Mouse (Mus musculus) retina, postnatal 1 day (tissue): ENCODE measurements around the gene Prkrip1.
"Not testable (repeated sequence)": the region's sequence is repeated elsewhere in the genome, so short reads cannot be mapped to it uniquely, and the experiment has no call there.

ENCODE experiments used
- DNase-seq: peaks from one replicate; pipeline ENCODE4 v3.0.0-alpha.2; 2012

The Prkrip1 gene

GRCm38 (mm10) chr5:136160084-136160483 lies 38.7 kb downstream of the Prkrip1 start:
- not testable (repeated sequence) for DNase-seq

DNA sequence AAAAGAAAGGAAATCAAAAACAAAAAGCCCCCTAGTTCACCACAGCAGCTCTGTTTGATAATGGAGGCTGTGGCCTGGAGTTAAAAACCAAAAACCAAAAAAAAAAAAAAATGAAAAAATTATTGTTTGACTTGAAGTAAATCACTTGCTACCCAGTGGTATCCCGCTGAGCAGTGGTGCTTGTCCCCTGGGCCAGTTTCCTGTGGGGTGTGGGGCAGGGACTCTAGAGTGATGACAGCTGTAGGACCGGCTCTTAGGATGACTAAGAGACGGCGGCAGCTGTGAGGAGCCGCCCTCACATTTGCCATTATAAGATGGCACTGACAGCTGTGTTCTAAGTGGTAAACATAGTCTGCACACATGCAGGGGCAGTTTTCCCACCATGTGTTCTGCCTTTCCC lies 43.4 kb downstream of the Prkrip1 start:
- DNase-seq: no peak

- DNase-seq: no peak
These were observed 46.4 kb downstream of the Prkrip1 start for GRCm38 (mm10) chr5:136152365-136152764.

DNA sequence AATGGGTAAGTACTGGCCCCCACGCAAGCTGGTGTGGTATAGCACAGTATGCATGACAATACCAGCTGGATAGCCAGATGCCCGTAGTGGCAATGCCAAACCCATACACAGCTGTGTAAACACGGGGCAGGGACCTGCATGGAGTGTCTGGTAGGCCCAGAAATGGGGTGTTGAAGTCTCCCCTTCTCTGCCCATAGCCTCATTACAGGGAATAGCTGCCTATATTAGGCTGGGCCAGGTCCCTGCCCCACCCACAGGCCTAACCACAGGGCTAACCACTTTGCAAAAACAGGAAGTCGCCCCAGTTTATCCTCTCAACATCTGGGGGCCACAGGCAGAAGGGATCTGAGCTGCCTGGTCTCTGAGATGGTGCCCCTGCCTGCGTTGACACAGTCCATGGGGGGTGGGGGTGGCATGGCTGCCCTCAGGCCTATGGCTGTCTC lies 49.6 kb downstream of the Prkrip1 start:
- not testable (repeated sequence) for DNase-seq

DNA sequence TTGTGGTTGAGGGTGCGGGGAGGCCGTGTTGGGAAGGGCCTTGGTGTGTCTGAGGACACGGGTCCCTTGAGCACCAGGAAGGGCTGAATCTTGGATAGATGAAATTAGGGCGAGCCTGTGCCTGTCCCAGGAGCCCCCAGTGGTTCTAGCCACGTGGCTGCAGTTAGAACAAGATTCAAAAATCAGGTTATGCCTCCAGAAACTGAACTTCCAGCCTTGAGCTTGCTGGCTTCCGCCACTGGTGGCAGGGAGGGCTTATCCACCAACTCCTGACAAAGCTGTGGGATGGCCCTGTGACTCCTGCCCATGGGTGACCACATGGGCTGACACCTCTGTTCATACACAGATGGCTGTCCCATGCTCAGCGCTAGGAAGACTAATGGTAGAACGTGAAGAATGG lies 51.1 kb downstream of the Prkrip1 start:
- no peak for DNase-seq

- DNase-seq: no peak
These were observed 51.8 kb downstream of the Prkrip1 start for GRCm38 (mm10) chr5:136146936-136147335.

GRCm38 (mm10) chr5:136144606-136145430 lies 53.9 kb downstream of the Prkrip1 start:
- no peak for DNase-seq

GRCm38 (mm10) chr5:136143161-136143755 lies 55.5 kb downstream of the Prkrip1 start:
- no peak for DNase-seq

- no peak for DNase-seq
These were observed 56.0 kb downstream of the Prkrip1 start for GRCm38 (mm10) chr5:136142746-136143145.

- no peak for DNase-seq
These were observed 58.7 kb downstream of the Prkrip1 start for GRCm38 (mm10) chr5:136140057-136140482.

- no peak for DNase-seq
These were observed 59.4 kb downstream of the Prkrip1 start for GRCm38 (mm10) chr5:136139393-136139792.

- peak; percentile 74 for DNase-seq
These were observed 61.0 kb downstream of the Prkrip1 start for GRCm38 (mm10) chr5:136137658-136138274.

DNA sequence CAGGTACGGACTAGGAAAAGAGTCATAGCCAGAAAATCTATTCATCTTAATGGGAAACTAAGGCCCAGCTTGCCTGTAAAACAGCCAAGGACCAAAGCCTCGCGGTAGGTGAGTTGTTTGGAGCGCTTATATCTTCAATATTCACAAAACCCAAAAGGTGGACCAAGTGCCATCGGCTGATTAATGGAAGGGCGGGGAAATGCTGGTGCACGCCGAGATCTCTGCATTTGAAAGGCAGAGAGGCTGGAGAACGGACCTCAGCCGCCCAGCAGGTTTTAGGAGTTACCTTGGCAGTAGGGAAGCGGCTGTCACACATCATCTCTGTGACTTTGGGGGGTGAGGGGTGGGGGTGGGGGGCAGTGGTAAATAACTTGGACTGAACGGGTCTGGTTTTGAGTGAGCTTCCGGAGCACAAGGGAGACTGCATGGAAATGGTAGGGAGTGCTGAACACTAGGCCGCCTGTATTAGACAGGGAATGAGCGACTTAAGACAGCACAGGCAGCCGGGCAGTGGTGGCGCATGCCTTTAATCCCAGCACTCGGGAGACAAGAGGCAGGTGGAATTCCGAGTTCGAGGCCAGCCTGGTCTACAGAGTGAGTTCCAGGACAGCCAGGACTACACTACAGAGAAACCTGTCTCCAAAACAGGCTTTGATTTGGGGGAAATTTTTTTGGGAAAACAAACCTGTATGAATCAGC lies 62.3 kb downstream of the Prkrip1 start:
- no peak for DNase-seq

DNA sequence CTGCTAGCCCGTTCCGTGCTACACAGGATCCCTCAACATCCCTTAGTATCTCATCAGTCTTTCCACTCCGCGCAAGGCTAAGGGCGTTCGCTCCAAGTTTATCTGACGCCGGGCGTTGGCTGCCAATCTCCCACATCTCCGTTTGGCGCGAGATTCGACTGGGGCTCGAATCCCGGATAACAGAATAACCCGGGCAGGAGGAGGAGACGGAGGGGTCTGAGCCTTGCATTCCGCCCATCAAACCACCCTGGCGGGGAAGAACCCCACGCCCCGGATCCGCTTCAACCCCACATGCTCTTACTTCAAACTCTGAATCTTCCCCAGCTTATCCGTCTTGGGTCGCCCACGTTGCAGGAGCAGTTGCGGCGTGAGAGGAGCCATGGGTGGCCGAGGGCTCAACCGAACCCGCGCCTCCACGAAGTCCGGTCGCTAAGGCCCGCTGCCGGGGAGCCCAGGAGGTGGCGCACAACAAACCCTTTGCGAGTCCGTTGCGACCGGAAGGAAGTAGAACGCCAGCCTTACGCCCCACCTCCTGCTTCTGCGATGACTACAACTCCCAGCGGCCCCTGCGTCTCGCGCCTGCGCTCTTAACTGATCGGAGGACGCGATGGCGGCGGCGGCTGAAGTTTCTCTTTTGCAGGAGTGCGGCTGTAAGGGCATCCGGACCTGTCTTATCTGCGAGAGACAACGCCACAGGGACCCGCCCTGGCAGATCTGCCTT lies 63.0 kb downstream of the Prkrip1 start, which contains the start of the genes Lrwd1 and Alkbh4:
TSS of gene Lrwd1 (minus strand) at position 504 of the 721 bp plus-strand sequence.
TSS of gene Alkbh4 (plus strand) at position 576 of the 721 bp plus-strand sequence.
- peak; percentile 97 for DNase-seq
